Mouse (Mus musculus): ENCODE data around the gene Mtfp1.

DNA sequence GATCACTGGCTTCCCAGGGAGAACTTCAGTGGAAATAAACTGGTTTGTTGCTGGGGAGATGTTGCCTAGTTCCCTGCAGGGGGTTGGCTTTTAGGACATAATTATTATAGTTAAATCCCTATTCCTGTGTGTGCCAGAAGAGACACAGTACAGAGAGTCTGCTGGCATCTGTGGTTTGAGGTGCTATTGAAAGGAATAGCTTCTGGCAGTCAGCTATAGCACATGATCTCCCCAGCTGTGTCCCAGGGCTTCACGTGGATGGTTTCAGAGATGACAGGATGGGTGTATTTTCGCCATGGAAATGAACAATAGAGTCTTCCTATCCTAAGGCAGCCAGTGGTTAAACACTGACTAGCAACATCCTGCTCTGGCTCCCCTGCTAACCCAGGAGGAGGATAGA, 8.0 kb downstream of the Mtfp1 start:
- TF ChIP-seq CTCF (conservative IDR thresholded peaks at IDR 0.05; ENCODE audit: insufficient read depth, insufficient read length, low read depth, low read length) (no peak), POLR2A (IDR thresholded peaks at IDR 0.05; ENCODE audit: low read depth, low read length) (no peak)
